Mouse (Mus musculus) testis, adult 2 months (tissue): ENCODE measurements at regions not wholly inside any gene's neighbourhood (a gene's known extent, or its start where the extent isn't known, plus 50 kb on each side); places are given as distances from the start of the nearest gene placed in this dataset.

Source experiments
- CTCF ChIP-seq: fragments of 200-500 bp; IDR thresholded peaks from 2 replicates; pipeline ENCODE4 v1.5.1; 2012; ENCODE audit warnings: low read depth, mild to moderate bottlenecking, inconsistent platforms, low read length, moderate library complexity; ENCODE audit not compliant: control insufficient read depth, insufficient read depth, insufficient replicate concordance
- POLR2A ChIP-seq: fragments of 200-500 bp; IDR thresholded peaks from 2 replicates; pipeline ENCODE4 v1.6.1; 2012; ENCODE audit warnings: low read depth, mild to moderate bottlenecking, inconsistent platforms, low read length, moderate library complexity; ENCODE audit not compliant: control insufficient read depth

DNA sequence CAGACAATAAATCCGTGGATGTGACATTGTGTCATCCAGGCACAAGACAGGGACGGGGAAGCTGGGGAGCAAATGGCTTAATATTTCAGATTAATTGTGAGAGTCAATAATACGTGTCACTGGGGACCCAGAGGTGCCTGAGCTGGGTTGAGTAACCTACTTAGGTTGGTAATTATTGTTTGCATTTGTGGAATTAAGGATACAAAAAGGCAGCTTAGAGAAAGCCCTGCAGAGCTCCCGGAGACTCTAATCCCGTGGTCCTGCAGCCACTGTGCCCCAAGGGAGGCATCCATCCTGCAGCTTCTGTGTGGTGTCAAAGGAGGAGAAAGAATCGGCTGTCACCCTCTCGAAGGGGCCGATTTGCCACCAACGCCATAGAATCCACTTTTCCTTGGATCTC, 139.3 kb upstream of the Kazn start:
- TF ChIP-seq CTCF (no peak), POLR2A (no peak)
